Mouse (Mus musculus): ENCODE results near the gene Cep295nl.

GRCm38 (mm10) chr11:118368330-118368729 lies 26.0 kb upstream of the Cep295nl start:
- no peak for TF ChIP-seq POLR2AphosphoS2 (IDR thresholded peaks at IDR 0.05; ENCODE audit: insufficient read length, low read depth)
- no peak for TF ChIP-seq CEBPB (IDR thresholded peaks at IDR 0.05; ENCODE audit: insufficient read depth, poor library complexity, severe bottlenecking)
- TF ChIP-seq MYOD1 (IDR thresholded peaks at IDR 0.05; ENCODE audit: control insufficient read depth in 1 of 3, insufficient read length in 2 of 3, low read depth in 2 of 3): no peak
- TF ChIP-seq USF1 (IDR thresholded peaks at IDR 0.05; ENCODE audit: low read depth): no peak
- no peak for TF ChIP-seq MYOG (IDR thresholded peaks at IDR 0.05; ENCODE audit: control insufficient read depth in 1 of 3, insufficient read depth in 1 of 3, insufficient read length in 2 of 3, low read depth in 2 of 3)
- no peak for TF ChIP-seq TCF12 (IDR thresholded peaks at IDR 0.05; ENCODE audit: insufficient read depth, poor library complexity, severe bottlenecking)
- TF ChIP-seq POLR2A (IDR thresholded peaks at IDR 0.05; ENCODE audit: insufficient read length, low read depth): no peak

Data from myocyte (in vitro differentiated cells).